Mouse (Mus musculus) heart, embryonic 11.5 days (tissue): ENCODE data around the gene Usp2. TPM values are rescaled to one million over a fixed set of nuclear protein-coding genes. Genes with fewer than 3 reads are reported as not detected.
A peak's percentile ranks its signal among the peaks of the same experiment; 100 is the strongest.

Source experiments
- ATAC-seq: fragments of 200-750 bp; cut with Nextera tagmentation; replicated peaks from 2 replicates; pipeline ENCODE4 v1.8.0; 2017; ENCODE audit warnings: moderate library complexity; ENCODE audit not compliant: insufficient number of reproducible peaks, low FRiP score, low TSS enrichment
- H3K27ac ChIP-seq: fragments of 300-500 bp; sonication (generic); 2 replicates; pipeline ENCODE4 v1.5.1; 2014; ENCODE audit warnings: mild to moderate bottlenecking, low read depth, low read length
- H3K27me3 ChIP-seq: fragments of 300-500 bp; sonication (generic); 2 replicates; pipeline ENCODE4 v1.6.1; 2014; ENCODE audit warnings: mild to moderate bottlenecking, low read length, mixed read lengths; ENCODE audit not compliant: control insufficient read depth, insufficient read depth
- H3K36me3 ChIP-seq: fragments of 300-500 bp; sonication (generic); 2 replicates; pipeline ENCODE4 v1.6.1; 2014; ENCODE audit warnings: mild to moderate bottlenecking, low read length, moderate library complexity, mixed read lengths; ENCODE audit not compliant: control insufficient read depth, insufficient read depth
- H3K4me1 ChIP-seq: fragments of 300-500 bp; sonication (generic); 2 replicates; pipeline ENCODE4 v1.6.1; 2014; ENCODE audit warnings: low read length; ENCODE audit not compliant: control insufficient read depth, insufficient read depth
- H3K4me2 ChIP-seq: fragments of 300-500 bp; sonication (generic); 2 replicates; pipeline ENCODE4 v1.6.1; 2014; ENCODE audit warnings: mild to moderate bottlenecking, moderate library complexity
- H3K4me3 ChIP-seq: fragments of 300-500 bp; sonication (generic); 2 replicates; pipeline ENCODE4 v1.5.1; 2014; ENCODE audit warnings: low read depth, low read length
- H3K9ac ChIP-seq: fragments of 300-500 bp; sonication (generic); 2 replicates; pipeline ENCODE4 v1.6.1; 2014; ENCODE audit warnings: mild to moderate bottlenecking, low read depth, low read length, moderate library complexity
- H3K9me3 ChIP-seq: fragments of 300-500 bp; sonication (generic); replicated peaks from 2 replicates; pipeline ENCODE4 v1.6.1; 2016; ENCODE audit warnings: low read length; ENCODE audit not compliant: control insufficient read depth
- WGBS: fragments of 180-500 bp; shearing (Covaris S2); extraction: QIAGEN DNeasy Blood & Tissue Kit; methylation state at CpG from one replicate; pipeline ENCODE4 v1.1.7; 2014; ENCODE audit not compliant: insufficient replicate concordance; 5-methylcytosine and 5-hydroxymethylcytosine counted together
- polyA plus RNA-seq: library from polyadenylated mRNA; unstranded; fragments of >200 nt; fragmentation: Nextera tagmentation; extraction: Ambion mirVana; gene quantifications from 2 replicates; pipeline ENCODE4 v1.2.1, GENCODE M21; 2014

The Usp2 gene
- polyA plus RNA-seq, 1 experiment from 2014 or later, result 53.8 TPM

- WGBS, result 65% methylated on average over 16 of the region's 16 CpGs
- no peaks in the 10 kb centered on the region for H3K27me3 ChIP-seq
- H3K9ac ChIP-seq, result no peak overlapping the region
- H3K4me1 ChIP-seq, result peaks cover 55% of the 10 kb centered on the region
- no peak for ATAC-seq
- H3K4me3 ChIP-seq, result no peak overlapping the region
- no peak overlapping the region for H3K4me2 ChIP-seq
- H3K36me3 ChIP-seq, result no peaks in the 10 kb centered on the region
- no peak overlapping the region for H3K27ac ChIP-seq
- H3K9me3 ChIP-seq, result no peaks in the 10 kb centered on the region
Measured at GRCm38 (mm10) chr9:44075996-44076763, 9.4 kb downstream of the Usp2 start.

- H3K9me3 ChIP-seq, result no peaks in the 10 kb centered on the region
- no peaks in the 10 kb centered on the region for H3K36me3 ChIP-seq
- peak overlapping the region; percentile 33; the same call in 1 of the 2 replicates for H3K4me2 ChIP-seq
- ATAC-seq, result no peak
- no peak overlapping the region for H3K9ac ChIP-seq
- H3K27ac ChIP-seq, result no peak overlapping the region
- WGBS, result 11% methylated on average over 5 of the region's 5 CpGs
- no peak overlapping the region for H3K4me3 ChIP-seq
- H3K4me1 ChIP-seq, result peaks cover 50% of the 10 kb centered on the region
- H3K27me3 ChIP-seq, result no peaks in the 10 kb centered on the region
Measured at GRCm38 (mm10) chr9:44076764-44077120, 9.9 kb downstream of the Usp2 start.

- Histone ChIP-seq H3K4me1 (peaks cover 44% of the 10 kb centered on the region), H3K4me2 (peak overlapping the region; percentile 33; the same call in 1 of the 2 replicates), H3K27ac (no peak overlapping the region), H3K4me3 (no peak overlapping the region), H3K27me3 (no peaks in the 10 kb centered on the region), H3K36me3 (no peaks in the 10 kb centered on the region), H3K9me3 (no peaks in the 10 kb centered on the region), H3K9ac (no peak overlapping the region)
- ATAC-seq, result no peak
- 75% methylated on average over 11 of the region's 11 CpGs for WGBS
Measured at GRCm38 (mm10) chr9:44077266-44077910, 10.6 kb downstream of the Usp2 start.

GRCm38 (mm10) chr9:44078136-44078797 is 11.4 kb downstream of the Usp2 start:
- Histone ChIP-seq H3K27me3 (no peaks in the 10 kb centered on the region), H3K4me2 (peak overlapping the region; percentile 31), H3K9me3 (no peaks in the 10 kb centered on the region), H3K4me1 (peaks cover 38% of the 10 kb centered on the region), H3K4me3 (no peak overlapping the region), H3K9ac (peak overlapping the region; percentile 43; the same call in 1 of the 2 replicates), H3K36me3 (no peaks in the 10 kb centered on the region), H3K27ac (no peak overlapping the region; the same call in 1 of the 2 replicates)
- ATAC-seq, result no peak
- WGBS, result 71% methylated on average over 10 of the region's 10 CpGs

- H3K27me3 ChIP-seq, result no peaks in the 10 kb centered on the region
- 24% methylated on average over 14 of the region's 16 CpGs for WGBS
- H3K36me3 ChIP-seq, result no peaks in the 10 kb centered on the region
- H3K9ac ChIP-seq, result 0 out of 2 replicates have a peak overlapping the region, but pooled peaks have one; percentile 7
- no peaks in the 10 kb centered on the region for H3K9me3 ChIP-seq
- ATAC-seq, result peak; percentile 50
- peak overlapping the region; percentile 4 for H3K27ac ChIP-seq
- peak overlapping the region; percentile 31 for H3K4me2 ChIP-seq
- no peak overlapping the region for H3K4me3 ChIP-seq
- H3K4me1 ChIP-seq, result peaks cover 43% of the 10 kb centered on the region
Measured at GRCm38 (mm10) chr9:44078955-44079756, 12.3 kb downstream of the Usp2 start.

- Histone ChIP-seq H3K9me3 (no peaks in the 10 kb centered on the region), H3K9ac (no peak overlapping the region), H3K4me2 (no peak overlapping the region), H3K27ac (no peak overlapping the region), H3K4me1 (peaks cover 48% of the 10 kb centered on the region), H3K27me3 (no peaks in the 10 kb centered on the region), H3K36me3 (no peaks in the 10 kb centered on the region), H3K4me3 (no peak overlapping the region)
- 70% methylated on average over 10 of the region's 10 CpGs for WGBS
- ATAC-seq, result no peak
Measured at GRCm38 (mm10) chr9:44079997-44080780, 13.4 kb downstream of the Usp2 start.

GRCm38 (mm10) chr9:44080953-44081352 is 14.1 kb downstream of the Usp2 start:
- WGBS, result 73% methylated on average over 5 of the region's 5 CpGs
- ATAC-seq, result no peak
- H3K27me3 ChIP-seq, result no peaks in the 10 kb centered on the region; the same call in 1 of the 2 replicates
- peaks cover 49% of the 10 kb centered on the region for H3K4me1 ChIP-seq
- no peak overlapping the region for H3K4me3 ChIP-seq
- H3K36me3 ChIP-seq, result no peaks in the 10 kb centered on the region
- no peaks in the 10 kb centered on the region for H3K9me3 ChIP-seq
- H3K4me2 ChIP-seq, result no peak overlapping the region
- no peak overlapping the region for H3K27ac ChIP-seq
- H3K9ac ChIP-seq, result no peak overlapping the region
